Mouse (Mus musculus) heart, adult 2 months (tissue): Measurements from ENCODE around the gene Gm9803. TPM values are rescaled to one million over a fixed set of nuclear protein-coding genes. Genes with fewer than 3 reads are reported as not detected.

Experiments used
- DNase-seq, 2 experiments: peaks; one replicate each; pipeline ENCODE4 v3.0.0; 2021
- H3K27ac ChIP-seq: fragments of 200-600 bp; 2 replicates; pipeline ENCODE4 v1.8.1; 2022
- H3K27me3 ChIP-seq: fragments of 200-500 bp; 2 replicates; pipeline ENCODE4 v1.6.1; 2012; ENCODE audit warnings: mild to moderate bottlenecking, low read length, inconsistent platforms, mixed read lengths; ENCODE audit not compliant: control insufficient read depth, insufficient read depth
- H3K36me3 ChIP-seq: fragments of 200-500 bp; 2 replicates; pipeline ENCODE4 v1.6.1; 2012; ENCODE audit warnings: low read length, inconsistent platforms; ENCODE audit not compliant: control insufficient read depth, insufficient read depth
- H3K4me1 ChIP-seq: fragments of 200-500 bp; 2 replicates; pipeline ENCODE4 v1.6.1; 2011; ENCODE audit warnings: low read length; ENCODE audit not compliant: control insufficient read depth, insufficient read depth
- H3K4me3 ChIP-seq: fragments of 200-600 bp; 2 replicates; pipeline ENCODE4 v1.8.1; 2022
- H3K79me2 ChIP-seq: fragments of 200-500 bp; replicated peaks from 2 replicates; pipeline ENCODE4 v1.6.1; 2012; ENCODE audit warnings: mild to moderate bottlenecking, inconsistent platforms, low read length, moderate library complexity, mixed read lengths; ENCODE audit not compliant: control insufficient read depth, insufficient read depth
- H3K9ac ChIP-seq: fragments of 200-500 bp; 2 replicates; pipeline ENCODE4 v1.6.1; 2012; ENCODE audit warnings: low read depth, mild to moderate bottlenecking, control low read depth, inconsistent platforms, low read length, mixed read lengths
- CTCF ChIP-seq: fragments of 200-600 bp; IDR thresholded peaks from 2 replicates; pipeline ENCODE4 v1.8.1; 2022; ENCODE audit warnings: antibody characterized with exemption, mild to moderate bottlenecking, moderate library complexity
- EP300 ChIP-seq: fragments of 200-500 bp; IDR thresholded peaks from 2 replicates; pipeline ENCODE4 v1.6.1; 2011; ENCODE audit warnings: low read depth, low read length, control low read depth; ENCODE audit not compliant: insufficient read depth
- POLR2A ChIP-seq: fragments of 200-500 bp; IDR thresholded peaks from 2 replicates; pipeline ENCODE4 v1.6.1; 2011; ENCODE audit warnings: mild to moderate bottlenecking, low read depth, low read length, control low read depth; ENCODE audit not compliant: insufficient read depth
- WGBS: fragments of 180-500 bp; shearing (Covaris S2); methylation state at CpG from one replicate; pipeline ENCODE4 v1.1.7; 2018; 5-methylcytosine and 5-hydroxymethylcytosine counted together
- intact Hi-C: fragments of 180-260 bp; cut with DNase I; formaldehyde crosslinking; loops from one replicate; pipeline ENCODE4 v1.15.1; 2025
- polyA plus RNA-seq: library from polyadenylated mRNA; depleted of rRNA; stranded (reverse); fragments of >200 nt; gene quantifications from 2 replicates; pipeline ENCODE4 v1.2.3, GENCODE M21; 2012
- total RNA-seq, 2 experiments: library from RNA; stranded (reverse); gene quantifications; 2 replicates each; pipeline ENCODE4 v1.2.3; 2021

The Gm9803 gene
- total and polyA plus RNA-seq, 3 experiments: 7.9 to 95.5 (median 18.6) TPM

DNA sequence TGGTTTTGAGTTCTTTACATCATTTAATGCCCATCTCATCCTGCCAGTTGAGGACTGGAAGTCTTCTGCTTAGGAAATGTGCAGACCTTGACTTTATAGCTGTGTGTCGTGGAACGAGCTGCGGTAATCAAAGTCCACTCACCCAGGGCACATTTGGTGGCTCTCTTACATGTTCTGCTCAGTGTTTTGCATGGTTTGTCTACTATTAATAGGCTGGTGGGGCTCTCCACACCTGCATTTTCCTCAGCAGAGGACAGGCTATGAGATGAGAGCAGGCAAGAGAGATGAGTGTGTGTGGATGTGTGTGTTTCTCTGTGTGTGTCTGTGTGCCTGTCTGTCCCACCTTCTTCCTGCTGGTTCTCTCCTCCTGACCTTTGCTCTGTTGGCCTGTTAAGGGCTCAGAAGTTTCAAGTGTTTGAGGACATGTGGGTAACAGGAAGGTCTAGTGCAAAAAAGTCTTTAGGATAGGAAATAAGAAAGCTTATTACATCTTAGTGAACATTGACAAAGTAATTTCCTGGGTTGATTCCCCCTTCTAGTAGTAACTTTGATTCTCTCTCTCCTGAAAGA, 36.4 kb upstream of the Gm9803 start:
- Histone ChIP-seq H3K9ac (no peak overlapping the region), H3K4me3 (no peak overlapping the region), H3K79me2 (peaks cover 2% of the 10 kb centered on the region; the same call in 1 of the 2 replicates), H3K4me1 (peaks cover 27% of the 10 kb centered on the region), H3K27ac (no peak overlapping the region), H3K36me3 (no peaks in the 10 kb centered on the region), H3K27me3 (no peaks in the 10 kb centered on the region)
- DNase-seq: no peak
- WGBS: 78% methylated on average over 3 of the region's 3 CpGs
- intact Hi-C loops: no loop called here
- TF ChIP-seq POLR2A (no peak), EP300 (no peak), CTCF (no peak)

- TF ChIP-seq EP300 (no peak), POLR2A (no peak), CTCF (no peak)
- intact Hi-C loops: no loop called here
- Histone ChIP-seq H3K9ac (no peak overlapping the region), H3K27ac (no peak overlapping the region), H3K79me2 (peaks cover 2% of the 10 kb centered on the region; the same call in 1 of the 2 replicates), H3K4me1 (peaks cover 27% of the 10 kb centered on the region), H3K4me3 (no peak overlapping the region), H3K36me3 (no peaks in the 10 kb centered on the region), H3K27me3 (no peaks in the 10 kb centered on the region)
- 75% methylated on average over 4 of the region's 4 CpGs for WGBS
- no peak for DNase-seq
Measured at GRCm38 (mm10) chr10:43488258-43488657, 35.6 kb upstream of the Gm9803 start.

- Histone ChIP-seq H3K27me3 (no peaks in the 10 kb centered on the region), H3K4me3 (no peak overlapping the region), H3K9ac (no peak overlapping the region), H3K79me2 (peaks cover 2% of the 10 kb centered on the region; the same call in 1 of the 2 replicates), H3K4me1 (peaks cover 25% of the 10 kb centered on the region), H3K36me3 (no peaks in the 10 kb centered on the region), H3K27ac (no peak overlapping the region)
- DNase-seq: no peak
- no peak for TF ChIP-seq CTCF
- no peak for TF ChIP-seq POLR2A
- TF ChIP-seq EP300: no peak
- intact Hi-C loops: no loop called here
- 85% methylated on average over 7 of the region's 7 CpGs for WGBS
Measured at GRCm38 (mm10) chr10:43489139-43489538, 34.7 kb upstream of the Gm9803 start.

- TF ChIP-seq CTCF (no peak), EP300 (0 out of 2 replicates have a peak, but pooled peaks have one; percentile 38)
- Histone ChIP-seq H3K36me3 (no peaks in the 10 kb centered on the region), H3K27me3 (no peaks in the 10 kb centered on the region), H3K4me1 (peaks cover 24% of the 10 kb centered on the region), H3K27ac (no peak overlapping the region; the same call in 1 of the 2 replicates), H3K4me3 (no peak overlapping the region), H3K9ac (no peak overlapping the region), H3K79me2 (peaks cover 2% of the 10 kb centered on the region; the same call in 1 of the 2 replicates)
- DNase-seq: peak in 1 of 2 experiments; percentile 26
- WGBS: 25% methylated on average over 6 of the region's 6 CpGs
- intact Hi-C loops: no loop called here
Measured at GRCm38 (mm10) chr10:43489550-43489949, 34.3 kb upstream of the Gm9803 start.

DNA sequence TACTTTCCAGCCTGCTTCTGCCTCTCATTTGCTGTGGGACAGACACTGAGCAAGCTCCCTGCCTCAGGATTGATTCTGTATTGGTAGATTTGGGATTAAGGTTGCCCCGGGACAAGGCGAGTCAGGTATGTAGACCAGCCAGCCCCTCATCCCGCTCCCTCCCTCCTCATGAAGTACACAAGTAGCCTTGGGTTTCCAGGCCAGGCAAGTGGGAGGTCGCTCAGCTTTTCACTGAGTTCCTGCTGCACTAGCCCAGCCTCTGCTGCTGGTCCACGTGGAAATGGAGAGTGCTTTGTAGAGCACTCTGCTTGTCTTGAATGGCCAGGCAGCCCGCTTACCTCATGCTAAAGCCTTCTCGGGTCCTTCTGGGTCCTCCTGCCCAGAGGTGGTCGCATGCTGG, 33.9 kb upstream of the Gm9803 start:
- H3K9ac ChIP-seq: 0 out of 2 replicates have a peak overlapping the region, but pooled peaks have one; percentile 7
- no peak for TF ChIP-seq CTCF
- TF ChIP-seq EP300: no peak
- TF ChIP-seq POLR2A: no peak
- WGBS: 69% methylated on average over 8 of the region's 8 CpGs
- H3K36me3 ChIP-seq: no peaks in the 10 kb centered on the region
- H3K4me1 ChIP-seq: peaks cover 24% of the 10 kb centered on the region
- intact Hi-C loops: no loop called here
- peaks cover 2% of the 10 kb centered on the region; the same call in 1 of the 2 replicates for H3K79me2 ChIP-seq
- no peaks in the 10 kb centered on the region for H3K27me3 ChIP-seq
- peak overlapping the region; percentile 63 for H3K27ac ChIP-seq
- H3K4me3 ChIP-seq: no peak overlapping the region
- no peak for DNase-seq

DNA sequence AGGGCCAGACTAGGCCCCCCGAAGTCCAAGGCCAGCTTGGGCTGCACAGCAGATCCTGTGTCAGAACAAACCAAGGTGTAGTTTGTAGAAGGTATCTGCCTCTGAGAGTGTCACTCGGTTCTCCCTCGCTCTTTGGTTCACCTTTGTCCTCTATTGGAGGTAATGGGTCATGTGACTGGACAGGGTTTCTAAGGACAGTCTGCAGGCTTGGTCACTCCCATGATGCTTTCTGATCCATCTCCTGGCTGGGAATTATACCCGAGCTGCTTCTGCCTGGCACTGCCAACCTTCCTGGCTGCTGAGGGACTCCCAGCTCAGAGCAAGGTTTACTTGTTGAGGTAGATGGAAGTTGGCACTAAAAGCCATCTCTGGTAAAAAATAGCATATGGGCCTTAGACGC, 33.0 kb upstream of the Gm9803 start:
- Histone ChIP-seq H3K4me3 (no peak overlapping the region), H3K27ac (peak overlapping the region; percentile 63), H3K79me2 (no peaks in the 10 kb centered on the region; the same call in 1 of the 2 replicates), H3K27me3 (no peaks in the 10 kb centered on the region), H3K36me3 (no peaks in the 10 kb centered on the region), H3K4me1 (peaks cover 20% of the 10 kb centered on the region), H3K9ac (peak overlapping the region; percentile 47; the same call in 1 of the 2 replicates)
- intact Hi-C loops: no loop called here
- DNase-seq: peak in 1 of 2 experiments; percentile 58
- TF ChIP-seq EP300: 0 out of 2 replicates have a peak, but pooled peaks have one; percentile 57
- TF ChIP-seq POLR2A: no peak
- WGBS: 60% methylated on average over 5 of the region's 5 CpGs
